Mouse (Mus musculus): ENCODE measurements around the gene Gcnt7.

The Gcnt7 gene

DNA sequence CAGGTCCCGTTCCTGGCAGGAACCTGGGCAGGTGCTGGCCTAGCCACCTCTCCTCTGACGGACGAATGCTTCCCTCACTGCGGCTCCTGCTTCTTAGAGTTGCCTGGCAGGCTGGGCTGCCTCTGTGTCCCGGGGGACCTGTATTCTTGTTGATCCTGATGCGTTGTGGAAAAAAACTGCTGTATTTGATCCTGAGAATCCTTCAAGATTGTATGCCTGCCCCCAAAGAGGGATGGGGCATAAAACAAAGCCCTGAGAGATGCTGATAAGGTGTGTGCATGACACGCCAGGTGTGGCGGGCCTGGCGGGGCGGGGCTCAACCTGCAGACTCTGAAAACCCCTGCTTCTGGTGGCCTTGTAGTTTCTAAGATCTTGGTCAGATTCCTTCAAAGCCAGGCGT, at the start of gene Gcnt7:
Gcnt7 (minus strand) TSS at position 101 of the 400 bp plus-strand sequence.
- WGBS, result 92% methylated on average over 11 of the region's 11 CpGs

DNA sequence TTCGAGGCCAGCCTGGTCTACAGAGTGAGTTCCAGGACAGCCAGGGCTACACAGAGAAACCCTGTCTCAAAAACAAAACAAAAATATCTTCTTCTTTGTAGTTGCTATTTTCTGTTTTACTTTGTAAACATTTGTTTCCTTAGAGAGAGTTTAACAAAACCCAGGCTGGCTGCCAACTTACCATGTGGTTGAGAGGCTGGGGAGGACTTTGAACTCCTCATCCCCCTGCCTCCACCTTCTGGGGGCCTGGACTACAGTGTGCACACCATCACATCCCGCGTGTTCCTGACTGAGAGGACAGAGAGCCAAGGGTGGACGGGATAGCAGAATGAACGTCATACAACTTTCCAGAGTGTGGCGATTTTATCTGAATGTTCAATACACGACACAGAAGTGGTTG, 47.7 kb upstream of the Gcnt7 start:
- WGBS, result 83% methylated on average over 7 of the region's 7 CpGs

DNA sequence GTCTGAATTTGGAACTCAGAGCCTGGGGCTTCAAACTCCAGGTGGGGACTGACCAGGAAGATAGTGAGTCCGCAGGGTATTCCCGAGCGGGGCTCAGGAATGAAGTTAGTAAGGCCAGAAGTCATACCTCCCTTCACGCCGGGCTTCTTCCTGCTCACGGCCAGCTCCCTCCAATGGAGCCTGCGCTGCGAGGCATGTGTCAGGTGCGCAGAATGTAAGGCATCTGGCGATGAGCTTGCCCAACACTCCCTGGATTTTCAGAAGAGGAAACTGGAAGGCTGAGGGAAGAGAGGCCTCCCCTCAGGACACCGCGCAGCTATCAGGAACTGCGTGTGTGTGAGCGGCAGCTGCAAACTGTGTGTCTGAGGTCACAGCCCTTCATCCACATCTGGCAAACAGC, 43.8 kb upstream of the Gcnt7 start:
- 86% methylated on average over 14 of the region's 14 CpGs for WGBS

DNA sequence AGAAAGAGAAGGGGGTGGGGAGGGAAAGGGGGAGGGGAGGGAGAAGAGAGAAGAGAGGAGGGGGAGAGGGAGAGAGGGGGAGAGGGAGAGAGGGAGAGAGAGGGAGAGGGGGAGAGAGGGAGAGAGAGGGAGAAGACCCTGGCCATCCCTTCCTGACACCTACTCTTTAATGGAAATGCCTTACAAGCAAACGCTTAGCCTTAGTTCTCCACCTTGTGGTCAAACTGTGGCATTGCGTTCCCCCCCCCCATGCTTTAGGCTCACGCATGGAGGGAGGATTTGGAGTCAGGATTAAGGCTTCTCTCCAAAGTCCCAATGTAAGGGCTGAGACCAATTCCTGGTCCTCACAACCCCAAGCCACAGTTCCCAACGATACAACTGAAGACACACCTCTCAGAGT, 42.9 kb upstream of the Gcnt7 start:
- WGBS, result 6% methylated on average over 4 of the region's 4 CpGs

DNA sequence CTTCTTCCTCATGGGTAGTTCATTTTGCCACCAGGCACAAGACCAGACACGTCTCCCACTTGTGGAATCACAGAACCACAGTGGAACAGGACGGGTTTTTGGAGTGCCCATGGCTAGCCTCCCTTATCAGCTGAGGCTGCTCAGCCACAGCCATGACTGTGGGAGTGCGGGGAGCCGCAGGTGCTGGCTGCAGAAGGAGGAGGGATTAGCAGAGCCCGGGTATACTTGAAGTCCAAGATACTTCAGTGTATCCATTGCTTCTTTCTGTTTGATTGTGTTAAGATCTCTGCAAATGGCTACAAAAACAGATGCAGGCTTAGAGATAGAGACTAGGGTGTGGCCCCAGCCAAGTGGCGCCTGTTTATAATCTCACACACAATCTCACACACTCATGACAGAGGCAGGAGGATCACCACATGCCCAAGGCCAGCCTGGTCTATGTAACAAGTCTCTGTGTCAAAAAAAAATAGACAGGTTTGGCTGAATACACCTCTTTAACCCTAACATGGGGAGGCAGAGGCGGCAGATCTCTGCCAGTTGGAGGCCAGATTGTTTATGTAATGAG, 42.4 kb upstream of the Gcnt7 start:
- 60% methylated on average over 7 of the region's 7 CpGs for WGBS

DNA sequence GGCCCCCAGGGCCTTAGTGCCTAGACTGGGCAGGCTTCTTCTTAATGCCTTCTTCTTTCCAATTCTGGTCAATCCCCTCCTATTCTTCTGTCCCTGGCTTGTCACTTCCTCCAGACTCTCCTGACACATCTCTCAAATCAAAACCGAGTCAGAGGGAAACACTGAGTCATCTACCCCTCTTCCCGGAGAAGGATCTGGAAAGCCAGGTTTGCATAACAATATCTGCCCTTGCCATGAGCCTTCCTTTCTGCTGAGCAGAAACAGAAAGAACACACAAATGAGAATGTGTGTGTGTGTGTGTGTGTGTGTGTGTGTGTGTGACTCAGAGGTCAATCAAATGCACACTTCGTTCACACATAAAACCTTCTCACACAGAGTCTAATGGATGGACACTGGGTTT, 40.4 kb upstream of the Gcnt7 start:
- 32% methylated on average over 3 of the region's 3 CpGs for WGBS

DNA sequence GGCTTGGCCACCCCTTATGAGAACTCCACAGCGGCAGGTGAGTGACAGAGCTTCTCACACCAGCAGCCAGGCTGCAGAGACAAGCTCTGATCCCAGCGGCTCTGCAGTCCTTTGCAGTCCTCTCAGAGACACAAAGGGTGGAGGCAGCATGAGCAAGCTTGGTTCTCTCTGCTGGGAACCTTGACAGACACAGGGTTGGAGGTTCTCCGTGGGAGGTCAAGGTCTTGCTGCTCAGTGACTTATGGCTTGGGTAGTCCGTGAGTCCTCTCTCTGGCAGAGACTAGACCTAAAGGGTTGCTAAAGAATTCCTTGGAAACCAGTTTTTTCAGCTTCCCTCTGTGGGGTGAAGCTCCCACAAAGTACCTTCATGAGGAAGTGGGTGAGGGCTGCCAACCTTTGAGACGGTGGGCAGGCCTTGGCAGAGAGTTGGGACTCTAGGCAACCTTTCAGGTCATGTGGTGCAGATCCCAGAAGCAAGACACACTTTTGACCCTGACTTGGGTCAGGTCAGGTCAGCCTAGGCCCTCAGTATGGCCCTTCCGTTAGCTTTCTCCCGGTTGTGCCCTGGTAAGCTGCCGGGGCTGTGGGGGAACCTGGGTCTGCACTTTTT, 38.4 kb upstream of the Gcnt7 start:
- WGBS, result 86% methylated on average over 8 of the region's 8 CpGs

DNA sequence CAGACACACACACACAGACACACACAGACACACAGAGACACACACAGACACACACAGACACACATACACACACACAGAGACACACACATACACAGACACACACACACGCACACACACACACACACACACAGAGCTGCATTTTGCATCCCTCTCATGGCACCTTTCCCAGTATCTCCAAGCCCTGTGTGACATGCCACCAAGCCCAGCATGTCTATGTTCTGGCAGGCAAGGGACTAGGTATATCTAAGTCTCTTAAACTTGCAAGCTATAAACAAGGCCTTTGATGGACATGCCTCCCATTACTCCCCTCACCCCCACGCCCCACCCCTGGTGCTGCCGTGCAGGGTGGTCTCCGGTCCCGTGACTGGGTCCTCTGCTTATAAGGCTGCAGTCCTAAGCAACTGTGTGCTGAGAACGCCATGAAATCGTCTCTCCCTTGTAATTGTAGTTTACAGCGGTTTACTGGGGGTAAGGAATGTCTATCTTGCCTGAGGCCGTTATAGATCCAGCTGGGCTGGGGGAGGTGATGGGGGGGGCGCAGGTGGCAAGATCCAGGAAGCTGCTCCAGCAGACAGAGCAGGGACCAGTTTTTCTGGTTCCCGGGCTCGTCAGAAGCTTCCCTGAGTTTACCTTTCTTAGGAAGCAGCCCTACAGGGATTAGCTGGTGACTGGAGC, 26.4 kb upstream of the Gcnt7 start:
- 49% methylated on average over 12 of the region's 12 CpGs for WGBS

DNA sequence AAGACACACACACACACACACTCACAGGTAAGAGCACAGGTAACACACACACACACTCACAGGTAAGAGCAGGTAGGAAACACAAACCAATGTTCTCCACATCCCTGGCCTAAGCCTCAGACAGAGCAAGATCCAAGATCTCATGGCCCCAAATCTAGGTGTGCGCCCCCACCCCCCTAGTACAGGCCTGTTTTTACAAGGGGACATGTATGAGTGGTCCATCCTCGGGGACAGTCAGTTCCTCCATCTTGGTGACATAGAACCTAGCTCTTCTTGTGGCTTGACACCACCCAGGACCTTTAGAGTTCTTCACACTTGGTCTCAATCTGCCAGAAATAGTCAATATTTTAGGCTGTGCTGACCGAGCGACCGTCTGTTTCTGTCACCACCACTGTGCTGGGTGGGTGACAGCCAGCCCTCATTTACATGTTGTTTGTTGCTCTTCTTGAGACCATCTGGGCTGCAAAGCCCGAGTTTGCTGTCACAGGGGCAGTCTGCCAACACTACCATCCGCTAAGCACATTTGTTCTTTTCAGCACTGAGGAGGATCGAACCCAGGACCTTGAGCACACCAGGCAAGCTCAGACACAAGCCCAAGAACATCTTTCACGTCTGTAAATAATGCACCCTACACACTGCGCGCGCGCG, 25.5 kb upstream of the Gcnt7 start:
- 63% methylated on average over 14 of the region's 14 CpGs for WGBS

DNA sequence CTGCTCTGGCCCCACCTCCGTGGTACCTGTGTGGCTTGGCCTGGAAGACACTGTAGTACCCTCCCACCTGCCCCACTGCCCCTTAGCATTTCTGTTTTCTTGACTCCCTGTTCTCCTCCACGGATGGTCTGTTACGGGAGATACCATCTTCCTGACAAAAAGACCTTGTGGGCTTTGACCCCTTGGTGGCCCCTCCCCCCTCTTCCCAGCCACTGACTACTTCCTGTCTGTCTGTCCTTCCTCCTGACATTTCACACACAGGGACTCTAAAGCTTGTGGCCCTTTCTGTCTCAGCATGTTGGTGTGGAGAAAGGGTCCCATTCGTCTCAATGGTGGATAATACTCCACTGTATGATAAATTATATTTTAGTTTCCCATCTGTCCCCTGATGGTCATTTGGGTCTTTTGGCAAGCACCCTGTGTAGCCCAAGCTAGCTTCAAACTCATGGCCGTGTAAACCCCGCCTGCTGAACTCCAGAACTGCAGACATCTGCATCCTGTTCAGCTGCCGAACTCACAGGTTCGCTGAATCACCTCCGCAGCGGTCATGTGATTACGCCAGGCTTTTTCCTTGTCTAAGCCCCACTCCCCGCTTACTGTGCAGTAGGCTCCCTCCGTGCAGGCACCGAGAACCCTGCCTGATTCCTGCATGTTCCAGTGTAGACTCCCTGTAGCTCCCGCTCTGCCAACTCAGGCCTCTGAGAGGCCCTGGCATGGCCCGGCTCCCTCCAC, 23.4 kb upstream of the Gcnt7 start:
- 85% methylated on average over 16 of the region's 16 CpGs for WGBS

DNA sequence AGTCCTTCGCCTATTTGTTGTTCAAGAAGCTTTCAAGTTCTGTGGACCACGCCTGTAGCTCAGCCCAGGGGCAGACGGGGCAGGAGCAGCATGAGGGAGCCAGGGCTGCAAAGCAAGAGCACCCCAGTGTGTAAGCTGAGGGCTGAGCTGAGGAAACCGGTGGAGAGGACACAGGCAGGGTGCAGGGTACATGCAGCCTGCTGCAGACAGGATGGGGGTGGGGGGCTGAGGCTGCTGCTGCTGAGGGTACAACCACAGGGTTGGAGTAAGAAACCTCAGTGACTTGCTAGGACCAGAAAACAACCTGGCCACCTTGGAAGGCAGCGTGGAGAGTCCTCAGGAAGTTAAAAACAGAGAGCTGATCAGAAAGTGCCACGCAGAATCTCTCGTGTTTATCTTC, 21.9 kb upstream of the Gcnt7 start:
- 83% methylated on average over 7 of the region's 7 CpGs for WGBS

DNA sequence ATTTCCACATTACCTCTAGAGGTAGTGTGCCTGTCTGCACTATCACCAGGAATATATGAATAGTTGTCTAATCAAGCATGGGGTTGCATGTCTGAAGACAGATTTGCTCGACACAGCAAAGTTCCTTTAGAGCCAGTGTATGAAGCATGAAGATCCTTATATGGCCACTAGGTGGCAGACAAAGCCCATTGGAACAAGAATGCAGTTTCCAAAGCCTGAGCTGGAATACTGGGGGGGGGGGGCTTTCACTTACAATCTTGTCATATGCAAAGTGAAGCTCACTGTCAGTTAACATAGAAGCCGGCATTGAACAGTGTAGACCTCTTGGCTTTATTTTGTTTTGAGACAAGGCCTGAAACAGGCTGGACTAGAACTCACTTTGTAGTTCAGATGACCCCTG, 19.5 kb upstream of the Gcnt7 start:
- 3% methylated on average over 2 of the region's 2 CpGs for WGBS

DNA sequence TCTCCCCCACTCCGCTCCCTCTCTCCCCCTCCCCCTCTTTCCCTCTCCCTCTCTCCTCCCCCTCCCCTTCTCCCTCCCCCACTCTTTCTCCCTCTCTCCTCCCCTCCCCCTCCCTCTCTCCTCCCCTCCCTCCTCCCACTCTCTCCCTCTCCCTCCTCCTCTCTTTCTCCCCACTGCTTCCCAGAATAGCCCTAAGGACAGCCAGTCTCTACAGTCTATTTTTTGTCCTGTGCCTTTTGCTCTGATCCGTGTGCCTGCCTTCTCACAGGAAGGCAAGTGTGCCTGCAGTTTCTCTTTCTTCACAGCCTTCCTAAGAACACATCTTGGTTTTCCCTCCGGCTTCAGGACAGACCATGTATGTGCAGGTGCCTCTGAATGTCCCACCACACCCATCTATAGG, 19.0 kb upstream of the Gcnt7 start:
- 26% methylated on average over 3 of the region's 3 CpGs for WGBS

DNA sequence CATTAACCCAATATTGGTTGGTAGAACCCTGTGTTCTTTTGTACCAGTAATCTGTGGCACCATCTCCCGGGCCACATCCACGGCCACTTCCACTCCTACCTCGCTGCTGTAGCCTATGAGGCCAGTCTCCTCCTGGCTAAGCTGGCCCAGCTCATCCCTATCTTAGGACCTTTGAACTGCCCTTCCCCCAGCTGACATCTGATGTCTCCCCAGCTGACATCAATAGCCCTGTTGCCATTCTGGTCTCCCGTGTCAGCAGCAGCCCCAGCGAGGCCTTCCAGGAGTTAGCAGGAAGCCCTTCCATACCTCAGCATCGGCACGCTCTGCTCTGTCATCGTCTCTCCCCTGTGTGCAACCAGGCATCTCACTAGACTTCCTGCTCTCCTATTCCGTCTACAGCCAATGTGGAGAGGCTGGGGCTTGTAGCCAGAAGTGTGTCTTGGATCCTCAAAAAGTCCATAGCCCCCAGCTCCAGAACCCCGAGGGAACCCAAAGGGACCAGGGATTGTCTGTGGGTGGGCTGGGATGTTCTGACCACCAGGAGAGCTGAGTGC, 18.4 kb upstream of the Gcnt7 start:
- WGBS, result 35% methylated on average over 10 of the region's 10 CpGs

DNA sequence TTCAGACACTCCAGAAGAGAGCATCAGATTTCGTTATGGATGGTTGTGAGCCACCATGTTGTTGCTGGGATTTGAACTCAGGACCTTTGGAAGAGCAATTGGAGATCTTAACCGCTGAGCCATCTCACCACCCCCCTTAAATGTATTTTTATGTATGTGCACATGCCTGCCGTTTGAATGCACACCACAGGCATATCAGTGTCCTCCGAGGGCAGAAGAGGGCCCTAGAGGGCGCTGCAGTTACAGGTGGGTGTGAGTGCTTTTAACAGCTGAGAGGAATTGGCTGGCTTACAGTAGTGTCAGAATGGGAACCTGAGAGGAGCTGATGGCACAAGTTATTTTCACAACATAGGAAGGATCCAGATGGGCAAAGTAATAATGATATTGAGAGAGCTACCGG, 16.6 kb upstream of the Gcnt7 start:
- WGBS, result 33% methylated on average over 6 of the region's 6 CpGs

DNA sequence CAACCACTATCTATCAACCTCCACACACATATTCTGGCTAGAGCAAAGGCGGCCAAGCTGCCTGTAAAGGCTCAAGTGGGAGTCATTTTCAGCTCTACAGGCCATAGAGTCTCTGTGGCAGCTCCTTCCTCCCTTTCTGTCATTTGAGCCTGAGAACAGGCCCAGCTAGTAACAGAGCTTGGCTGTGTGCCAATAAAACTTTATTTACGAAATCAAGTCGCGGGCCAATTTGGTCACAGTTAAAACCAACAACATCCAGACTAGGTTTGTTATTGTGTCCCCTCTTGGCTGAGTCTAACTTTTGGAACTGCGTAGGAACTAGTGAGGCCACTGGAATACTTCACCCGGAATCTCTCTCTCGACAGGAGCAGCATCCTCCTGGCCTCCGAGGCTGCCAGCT, 15.2 kb upstream of the Gcnt7 start:
- 30% methylated on average over 8 of the region's 8 CpGs for WGBS

DNA sequence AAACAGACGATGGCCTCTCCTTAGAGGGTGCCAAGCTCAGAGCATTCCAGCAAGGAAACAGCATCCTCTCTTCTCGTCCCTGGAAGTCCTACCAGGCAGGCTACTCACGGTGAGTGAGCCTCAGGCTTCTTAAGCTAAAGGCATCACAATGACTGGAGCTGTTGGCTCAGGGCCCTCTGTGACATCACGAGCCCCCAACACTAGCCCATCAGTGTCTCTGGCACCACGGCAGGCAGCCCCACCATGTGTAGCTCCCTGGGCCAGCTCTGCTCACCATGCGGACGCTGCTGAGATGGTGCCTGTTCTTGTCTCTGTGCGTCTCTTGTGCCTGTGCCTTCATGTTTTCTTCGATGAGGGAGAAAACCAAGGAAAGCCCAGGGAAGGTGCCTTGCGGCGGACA, 13.9 kb upstream of the Gcnt7 start, which contains the start of gene Fam209:
Fam209 (plus strand) TSS at position 203 of the 400 bp plus-strand sequence.
- WGBS, result 73% methylated on average over 11 of the region's 11 CpGs

DNA sequence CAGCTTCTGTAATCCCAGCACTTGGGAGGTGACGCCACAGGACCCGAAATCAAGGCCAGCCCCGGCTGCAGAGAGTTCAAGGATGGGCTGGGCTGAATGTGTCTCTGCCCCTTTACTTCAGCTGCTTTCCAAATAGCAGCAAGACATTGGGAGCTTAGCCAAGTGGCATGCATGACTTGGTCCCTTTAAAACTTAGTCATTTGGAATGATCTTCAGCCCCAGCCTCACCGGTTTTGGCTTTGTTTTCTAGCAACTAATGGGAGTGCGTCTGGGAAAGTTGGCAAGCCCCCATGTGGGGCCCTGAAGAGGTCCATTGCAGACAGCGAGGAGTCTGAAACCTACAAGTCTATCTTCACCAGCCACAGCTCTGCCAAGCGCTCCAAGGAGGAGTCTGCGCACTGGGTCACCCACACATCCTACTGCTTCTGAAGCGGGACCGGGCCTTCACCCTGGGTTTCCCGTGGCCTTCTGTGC, 10.0 kb upstream of the Gcnt7 start:
- 59% methylated on average over 11 of the region's 11 CpGs for WGBS

DNA sequence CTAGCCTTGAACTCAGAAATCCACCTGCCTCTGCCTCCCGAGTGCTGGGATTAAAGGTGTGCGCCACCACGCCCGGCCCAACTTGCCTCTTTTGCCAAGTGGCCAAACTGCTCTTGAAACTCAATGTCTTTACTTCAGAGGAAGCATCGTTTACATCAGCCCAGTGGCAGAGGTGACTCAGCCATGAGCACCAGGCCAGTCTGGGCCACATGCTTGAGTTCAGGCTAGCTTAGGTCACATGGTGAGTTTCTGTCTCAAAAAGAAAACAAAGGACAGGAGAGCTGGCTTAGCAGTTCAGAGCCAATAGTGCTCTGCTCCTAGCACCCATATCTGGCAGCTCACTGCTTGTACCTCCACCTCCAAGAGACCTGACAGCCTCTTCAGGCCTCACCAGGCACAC, 8.8 kb upstream of the Gcnt7 start:
- WGBS, result 94% methylated on average over 5 of the region's 5 CpGs

DNA sequence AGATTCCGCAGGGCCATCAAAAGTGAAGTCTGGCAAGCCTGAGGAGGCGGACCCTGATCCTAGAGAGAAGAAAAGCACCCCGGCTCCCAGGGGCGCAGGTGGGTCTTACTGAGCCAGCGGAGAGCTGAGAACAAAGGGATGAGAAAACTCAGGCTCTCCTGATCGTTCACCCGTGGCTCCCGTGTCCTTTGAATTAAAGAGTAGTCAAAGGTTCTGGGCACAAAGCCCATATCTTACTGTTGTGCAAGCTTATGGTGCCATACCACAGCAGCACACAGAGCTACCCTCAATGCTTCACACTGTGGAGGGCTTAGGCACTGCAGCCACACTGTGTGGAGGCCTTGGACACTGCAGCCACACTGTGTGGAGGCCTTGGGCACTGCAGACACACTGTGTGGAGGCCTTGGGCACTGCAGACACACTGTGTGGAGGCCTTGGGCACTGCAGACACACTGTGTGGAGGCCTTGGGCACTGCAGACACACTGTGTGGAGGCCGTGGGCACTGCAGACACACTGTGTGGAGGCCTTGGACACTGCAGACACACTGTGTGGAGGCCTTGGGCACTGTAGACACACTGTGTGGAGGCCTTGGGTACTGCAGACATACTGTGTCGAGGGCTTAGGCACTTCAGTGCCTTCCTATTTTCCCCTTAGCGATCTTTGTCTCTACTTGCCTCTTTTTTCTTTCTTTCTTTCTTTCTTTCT, 8.2 kb upstream of the Gcnt7 start:
- WGBS, result 79% methylated on average over 11 of the region's 11 CpGs

DNA sequence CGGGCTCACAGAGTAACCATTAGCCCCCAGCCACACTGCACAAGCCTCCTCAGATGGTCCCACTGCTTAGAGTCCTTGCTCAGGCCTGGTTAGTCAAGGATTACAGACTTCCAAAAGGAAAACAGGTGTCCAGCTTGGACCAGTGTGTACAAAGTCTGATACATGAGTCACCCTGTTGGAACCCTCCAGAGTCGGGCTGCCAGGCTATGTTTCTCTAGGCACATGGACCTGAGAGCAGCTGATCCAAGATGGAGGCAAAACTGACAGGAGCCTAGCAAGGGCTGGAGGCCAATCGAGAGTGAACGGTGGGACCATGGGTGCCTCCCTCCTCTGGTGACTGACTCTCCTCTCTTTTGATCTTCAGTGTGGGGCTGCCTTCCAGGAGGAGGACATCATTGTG, 4.4 kb upstream of the Gcnt7 start:
- WGBS, result 86% methylated on average over 4 of the region's 4 CpGs

All from cerebral cortex, adult 2 months (tissue).